Mouse (Mus musculus) heart, embryonic 15.5 days (tissue): ENCODE data around the gene Tnnc1. TPM values are rescaled to one million over a fixed set of nuclear protein-coding genes. Genes with fewer than 3 reads are reported as not detected.

Experiments used
- ATAC-seq: fragments of 200-750 bp; cut with Nextera tagmentation; replicated peaks from 2 replicates; pipeline ENCODE4 v1.8.0; 2017; ENCODE audit warnings: low read depth, moderate TSS enrichment; ENCODE audit not compliant: insufficient number of reproducible peaks, insufficient read depth, low FRiP score
- H3K27ac ChIP-seq: fragments of 300-500 bp; sonication (generic); 2 replicates; pipeline ENCODE4 v1.5.1; 2015; ENCODE audit warnings: mild to moderate bottlenecking, inconsistent platforms
- H3K27me3 ChIP-seq: fragments of 300-500 bp; sonication (generic); 2 replicates; pipeline ENCODE4 v1.6.1; 2015; ENCODE audit warnings: inconsistent platforms
- H3K36me3 ChIP-seq: fragments of 300-500 bp; sonication (generic); 2 replicates; pipeline ENCODE4 v1.6.1; 2015; ENCODE audit warnings: mild to moderate bottlenecking, inconsistent platforms
- H3K4me1 ChIP-seq: fragments of 300-500 bp; sonication (generic); replicated peaks from 2 replicates; pipeline ENCODE4 v1.6.1; 2015; ENCODE audit warnings: inconsistent platforms
- H3K4me2 ChIP-seq: fragments of 300-500 bp; sonication (generic); 2 replicates; pipeline ENCODE4 v1.6.1; 2015; ENCODE audit warnings: inconsistent platforms, mild to moderate bottlenecking, moderate library complexity
- H3K4me3 ChIP-seq: fragments of 300-500 bp; sonication (generic); 2 replicates; pipeline ENCODE4 v1.5.1; 2015; ENCODE audit warnings: mild to moderate bottlenecking, inconsistent platforms
- H3K9ac ChIP-seq: fragments of 300-500 bp; sonication (generic); 2 replicates; pipeline ENCODE4 v1.6.1; 2015; ENCODE audit warnings: mild to moderate bottlenecking, inconsistent platforms
- H3K9me3 ChIP-seq: fragments of 300-500 bp; sonication (generic); replicated peaks from 2 replicates; pipeline ENCODE4 v1.6.1; 2016; ENCODE audit warnings: inconsistent platforms
- WGBS: fragments of 180-500 bp; shearing (Covaris S2); methylation state at CpG from one replicate; pipeline ENCODE4 v1.1.7; 2015; ENCODE audit warnings: mixed read lengths; 5-methylcytosine and 5-hydroxymethylcytosine counted together
- polyA plus RNA-seq: library from polyadenylated mRNA; unstranded; fragments of >200 nt; fragmentation: Nextera tagmentation; extraction: Ambion mirVana; gene quantifications from 2 replicates; pipeline ENCODE4 v1.2.1, GENCODE M21; 2015

Gene Tnnc1
- polyA plus RNA-seq, 1 experiment from 2014 or later = 4,649 TPM

- H3K27ac ChIP-seq = no peak overlapping the region
- WGBS = 63% methylated on average over 7 of the region's 7 CpGs
- H3K9ac ChIP-seq = no peak overlapping the region
- H3K4me1 ChIP-seq = peaks cover 13% of the 10 kb centered on the region
- ATAC-seq = no peak
- no peaks in the 10 kb centered on the region for H3K36me3 ChIP-seq
- H3K9me3 ChIP-seq = no peaks in the 10 kb centered on the region
- no peaks in the 10 kb centered on the region for H3K27me3 ChIP-seq
- no peak overlapping the region for H3K4me2 ChIP-seq
- no peak overlapping the region for H3K4me3 ChIP-seq
These were observed 29.2 kb downstream of the Tnnc1 start for GRCm38 (mm10) chr14:31237101-31237882.

GRCm38 (mm10) chr14:31240528-31240927 is 32.4 kb downstream of the Tnnc1 start:
- WGBS = 66% methylated on average over 3 of the region's 3 CpGs

GRCm38 (mm10) chr14:31244777-31245176 is 36.7 kb downstream of the Tnnc1 start:
- H3K36me3 ChIP-seq = no peaks in the 10 kb centered on the region
- no peak overlapping the region for H3K4me2 ChIP-seq
- no peak for ATAC-seq
- no peaks in the 10 kb centered on the region for H3K9me3 ChIP-seq
- no peaks in the 10 kb centered on the region for H3K27me3 ChIP-seq
- H3K9ac ChIP-seq = no peak overlapping the region
- WGBS = 69% methylated on average over 1 of the region's 1 CpGs
- no peak overlapping the region for H3K27ac ChIP-seq
- H3K4me1 ChIP-seq = peaks cover 10% of the 10 kb centered on the region
- H3K4me3 ChIP-seq = no peak overlapping the region

More at GRCm38 (mm10) chr14:31240528-31240927, 32.4 kb downstream of the Tnnc1 start:
- H3K27me3 ChIP-seq = no peaks in the 10 kb centered on the region
- H3K36me3 ChIP-seq = no peaks in the 10 kb centered on the region
- H3K9ac ChIP-seq = no peak overlapping the region
- H3K4me2 ChIP-seq = no peak overlapping the region
- ATAC-seq = no peak
- no peak overlapping the region for H3K4me3 ChIP-seq
- H3K9me3 ChIP-seq = no peaks in the 10 kb centered on the region
- no peak overlapping the region for H3K27ac ChIP-seq
- no peaks in the 10 kb centered on the region for H3K4me1 ChIP-seq

DNA sequence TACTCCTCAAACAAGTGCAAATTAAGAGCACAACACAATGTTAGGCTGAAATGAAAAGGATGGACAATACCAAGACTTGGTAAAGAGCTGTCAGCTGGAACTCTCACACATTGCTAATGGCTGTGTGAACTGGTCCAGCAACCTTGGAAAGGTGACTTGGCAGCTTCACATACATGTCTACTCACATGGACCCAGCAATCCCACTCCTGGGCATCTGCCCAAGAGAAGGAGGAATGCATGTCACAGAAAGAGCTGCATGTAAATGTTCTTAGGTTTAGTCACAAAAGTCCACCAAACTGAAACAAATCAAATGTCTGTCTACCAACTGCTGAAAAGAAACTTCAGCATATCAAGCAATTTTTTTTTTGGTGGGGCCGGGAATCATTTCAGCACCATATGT is 37.8 kb downstream of the Tnnc1 start:
- peak overlapping the region; percentile 1; the same call in 1 of the 2 replicates for H3K27ac ChIP-seq
- H3K9me3 ChIP-seq = no peaks in the 10 kb centered on the region
- ATAC-seq = no peak
- peaks cover 17% of the 10 kb centered on the region for H3K4me1 ChIP-seq
- 23% methylated on average over 1 of the region's 1 CpGs for WGBS
- no peaks in the 10 kb centered on the region for H3K36me3 ChIP-seq
- no peak overlapping the region for H3K9ac ChIP-seq
- no peak overlapping the region for H3K4me2 ChIP-seq
- no peaks in the 10 kb centered on the region for H3K27me3 ChIP-seq
- H3K4me3 ChIP-seq = no peak overlapping the region

DNA sequence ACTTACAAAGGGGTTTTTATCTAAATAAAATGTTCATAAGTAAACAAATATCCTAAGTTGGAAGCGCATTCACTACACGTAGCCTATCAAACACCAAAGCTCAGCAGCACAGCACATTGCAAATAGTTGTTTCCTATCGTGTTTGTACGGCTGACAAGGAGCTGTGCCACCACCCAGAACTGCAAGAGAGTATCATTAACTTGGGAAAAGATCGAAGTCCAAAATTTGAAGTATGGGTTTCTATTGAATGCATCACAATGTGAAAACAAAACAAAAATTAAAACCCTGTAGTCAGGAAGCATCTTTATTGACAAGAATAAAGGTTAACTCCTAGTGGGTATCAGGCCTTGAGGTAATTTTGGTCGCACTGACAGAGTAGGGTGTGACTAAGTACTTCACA is 40.3 kb downstream of the Tnnc1 start:
- Histone ChIP-seq H3K4me3 (no peak overlapping the region), H3K36me3 (peaks cover 5% of the 10 kb centered on the region), H3K27ac (no peak overlapping the region), H3K4me2 (no peak overlapping the region), H3K9ac (no peak overlapping the region), H3K4me1 (peaks cover 27% of the 10 kb centered on the region), H3K9me3 (no peaks in the 10 kb centered on the region), H3K27me3 (no peaks in the 10 kb centered on the region)
- WGBS = 92% methylated on average over 6 of the region's 6 CpGs
- ATAC-seq = no peak

GRCm38 (mm10) chr14:31250222-31251083 is 42.3 kb downstream of the Tnnc1 start:
- Histone ChIP-seq H3K9ac (peak overlapping the region; percentile 64), H3K27ac (peak overlapping the region; percentile 93), H3K36me3 (peaks cover 26% of the 10 kb centered on the region), H3K4me3 (peak overlapping the region; percentile 72), H3K27me3 (no peaks in the 10 kb centered on the region), H3K9me3 (no peaks in the 10 kb centered on the region), H3K4me1 (peaks cover 27% of the 10 kb centered on the region), H3K4me2 (peak overlapping the region; percentile 78)
- peak; percentile 87 for ATAC-seq
- WGBS = 17% methylated on average over 38 of the region's 38 CpGs

- peaks cover 33% of the 10 kb centered on the region for H3K36me3 ChIP-seq
- H3K9ac ChIP-seq = peak within 1 kb of the TSS; percentile 86
- H3K4me2 ChIP-seq = peak within 1 kb of the TSS; percentile 78
- whole genome bisulfite sequencing = under 1% methylated on average over 75 of the region's 75 CpGs
- H3K27ac ChIP-seq = peak within 1 kb of the TSS; percentile 93
- H3K4me1 ChIP-seq = peaks cover 25% of the 10 kb centered on the region
- peak within 1 kb of the TSS; percentile 72 for H3K4me3 ChIP-seq
- no peaks in the 10 kb centered on the region for H3K27me3 ChIP-seq
- peak; percentile 93 for ATAC-seq
- no peaks in the 10 kb centered on the region for H3K9me3 ChIP-seq
These were observed 43.0 kb downstream of the Tnnc1 start, which contains the start of the genes Phf7 and Bap1 for GRCm38 (mm10) chr14:31251084-31251604. TSS of gene Phf7 (minus strand) at chr14:31251317. TSS of gene Bap1 (plus strand) at chr14:31251450.

DNA sequence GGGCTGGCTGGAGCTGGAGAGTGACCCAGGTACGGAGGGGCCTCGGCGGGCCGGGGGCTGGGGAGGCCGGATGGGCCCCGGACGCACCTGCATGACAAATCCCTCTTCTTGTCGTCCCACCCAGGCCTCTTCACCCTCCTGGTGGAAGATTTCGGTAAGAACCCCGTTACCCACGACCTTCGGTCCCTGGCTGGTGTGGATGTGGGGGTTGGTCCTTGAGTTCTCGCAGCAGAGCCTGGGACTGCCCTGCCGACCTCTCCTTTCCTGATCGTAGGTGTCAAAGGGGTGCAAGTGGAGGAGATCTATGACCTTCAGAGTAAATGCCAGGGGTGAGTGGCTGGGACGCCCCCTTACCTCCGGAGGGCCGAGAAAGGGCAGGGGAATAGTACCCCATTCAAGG is 43.5 kb downstream of the Tnnc1 start:
- H3K9ac ChIP-seq = peak overlapping the region; percentile 86
- peak; percentile 20; the same call in 1 of the 2 replicates for ATAC-seq
- peaks cover 37% of the 10 kb centered on the region for H3K36me3 ChIP-seq
- peak overlapping the region; percentile 64 for H3K27ac ChIP-seq
- peak overlapping the region; percentile 72 for H3K4me3 ChIP-seq
- peak overlapping the region; percentile 78 for H3K4me2 ChIP-seq
- WGBS = 1% methylated on average over 18 of the region's 18 CpGs
- H3K9me3 ChIP-seq = no peaks in the 10 kb centered on the region
- no peaks in the 10 kb centered on the region for H3K27me3 ChIP-seq
- peaks cover 20% of the 10 kb centered on the region for H3K4me1 ChIP-seq

GRCm38 (mm10) chr14:31252091-31252490 is 44.0 kb downstream of the Tnnc1 start:
- peak overlapping the region; percentile 72 for H3K4me3 ChIP-seq
- H3K4me1 ChIP-seq = peaks cover 18% of the 10 kb centered on the region
- H3K27ac ChIP-seq = no peak overlapping the region
- no peaks in the 10 kb centered on the region for H3K27me3 ChIP-seq
- H3K36me3 ChIP-seq = peaks cover 42% of the 10 kb centered on the region
- 80% methylated on average over 5 of the region's 5 CpGs for WGBS
- H3K9me3 ChIP-seq = no peaks in the 10 kb centered on the region
- H3K9ac ChIP-seq = peak overlapping the region; percentile 86
- ATAC-seq = no peak
- H3K4me2 ChIP-seq = peak overlapping the region; percentile 78

GRCm38 (mm10) chr14:31258476-31259050 is 50.5 kb downstream of the Tnnc1 start:
- no peak overlapping the region for H3K27ac ChIP-seq
- H3K4me1 ChIP-seq = no peaks in the 10 kb centered on the region
- no peaks in the 10 kb centered on the region for H3K27me3 ChIP-seq
- H3K36me3 ChIP-seq = peaks cover 69% of the 10 kb centered on the region
- WGBS = 94% methylated on average over 14 of the region's 14 CpGs
- no peak overlapping the region for H3K4me2 ChIP-seq
- no peaks in the 10 kb centered on the region for H3K9me3 ChIP-seq
- H3K4me3 ChIP-seq = no peak overlapping the region
- ATAC-seq = no peak
- no peak overlapping the region for H3K9ac ChIP-seq

- Histone ChIP-seq H3K9me3 (no peaks in the 10 kb centered on the region), H3K4me1 (no peaks in the 10 kb centered on the region), H3K4me2 (no peak overlapping the region), H3K27me3 (no peaks in the 10 kb centered on the region), H3K4me3 (no peak overlapping the region), H3K27ac (no peak overlapping the region), H3K36me3 (peaks cover 51% of the 10 kb centered on the region), H3K9ac (no peak overlapping the region)
- WGBS = 88% methylated on average over 4 of the region's 4 CpGs
- ATAC-seq = no peak
These were observed 52.3 kb downstream of the Tnnc1 start for GRCm38 (mm10) chr14:31260374-31260773.
